Mouse (Mus musculus) lung, adult 2 months (tissue): ENCODE results near the gene Spry2. TPM values are rescaled to one million over a fixed set of nuclear protein-coding genes. Genes with fewer than 3 reads are reported as not detected.
A peak's percentile ranks its signal among the peaks of the same experiment; 100 is the strongest.

Experiments used
- DNase-seq: peaks from one replicate; pipeline ENCODE4 v3.0.0; 2022
- H3K4me1 ChIP-seq: fragments of 200-500 bp; 2 replicates; pipeline ENCODE4 v1.6.1; 2011; ENCODE audit warnings: low read length; ENCODE audit not compliant: control insufficient read depth, insufficient read depth
- H3K4me3 ChIP-seq: fragments of 200-500 bp; replicated peaks from 2 replicates; pipeline ENCODE3; 2011; ENCODE audit warnings: low read depth, mild to moderate bottlenecking, control low read depth, low read length; ENCODE audit errors: extremely low read depth
- CTCF ChIP-seq: fragments of 200-500 bp; IDR thresholded peaks from 2 replicates; pipeline ENCODE4 v1.5.1; 2011; ENCODE audit warnings: mild to moderate bottlenecking, low read length, control low read depth; ENCODE audit not compliant: insufficient read depth
- POLR2A ChIP-seq: fragments of 200-500 bp; IDR thresholded peaks from 2 replicates; pipeline ENCODE4 v1.6.1; 2011; ENCODE audit warnings: low read depth, mild to moderate bottlenecking, control low read depth, low read length, borderline replicate concordance; ENCODE audit errors: extremely low read depth
- WGBS: fragments of 180-500 bp; shearing (Covaris S2); methylation state at CpG from one replicate; pipeline ENCODE4 v1.1.7; 2018; 5-methylcytosine and 5-hydroxymethylcytosine counted together
- polyA plus RNA-seq: library from polyadenylated mRNA; depleted of rRNA; stranded (reverse); fragments of >200 nt; gene quantifications from 2 replicates; pipeline ENCODE4 v1.2.3, GENCODE M21; 2012; rRNA removed

The Spry2 gene
- polyA plus RNA-seq: 27.3 and 27.8 TPM in 2 replicates

DNA sequence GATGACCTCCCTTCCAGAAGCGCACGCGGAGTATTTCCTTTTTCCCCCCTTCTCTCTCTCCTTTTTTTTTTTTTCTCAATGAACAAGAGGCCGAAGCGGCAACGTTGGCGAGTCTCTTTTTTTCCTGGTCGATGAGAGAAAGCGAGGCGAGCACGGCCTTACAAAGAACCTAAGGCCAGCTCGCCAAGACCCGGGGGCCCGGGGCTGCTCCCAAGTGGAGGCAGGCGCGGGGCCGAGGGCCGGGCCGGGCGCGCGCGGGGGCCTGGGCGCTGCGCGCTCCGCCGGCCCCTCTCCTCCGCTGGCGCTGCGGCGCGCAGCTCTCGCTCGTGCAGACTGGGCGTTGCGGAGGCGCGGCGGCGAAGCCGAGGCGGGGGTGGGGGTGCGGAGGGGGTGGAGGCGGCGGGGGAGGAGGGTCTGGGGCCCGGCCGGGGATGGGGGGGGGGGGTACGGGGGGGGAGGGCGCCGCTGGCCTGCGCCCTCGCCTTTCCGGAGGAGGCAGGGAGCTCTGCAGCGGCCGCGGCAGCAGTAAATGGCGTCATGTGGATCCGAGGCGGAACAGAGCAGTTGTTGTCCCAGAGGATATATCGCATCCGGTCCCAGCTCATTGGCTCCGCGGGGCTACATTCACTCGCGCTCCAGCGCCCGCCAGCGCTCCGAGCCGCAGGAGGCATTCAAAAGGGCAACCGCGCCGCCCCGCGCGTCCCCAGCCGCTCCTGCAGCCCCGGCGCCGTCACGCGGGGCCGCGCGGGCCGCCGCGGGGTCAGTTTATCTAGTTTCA lies at the start of gene Spry2:
Gene Spry2, minus strand, starts transcription at position 29 of the 778 bp plus-strand sequence.
- peak; percentile 87 for DNase-seq
- WGBS: under 1% methylated on average over 68 of the region's 89 CpGs
- TF ChIP-seq CTCF (no peak), POLR2A (peak; percentile 67; the same call in 1 of the 2 replicates)
- Histone ChIP-seq H3K4me1 (peaks cover 12% of the 10 kb centered on the region), H3K4me3 (peak within 1 kb of the TSS; percentile 87)

DNA sequence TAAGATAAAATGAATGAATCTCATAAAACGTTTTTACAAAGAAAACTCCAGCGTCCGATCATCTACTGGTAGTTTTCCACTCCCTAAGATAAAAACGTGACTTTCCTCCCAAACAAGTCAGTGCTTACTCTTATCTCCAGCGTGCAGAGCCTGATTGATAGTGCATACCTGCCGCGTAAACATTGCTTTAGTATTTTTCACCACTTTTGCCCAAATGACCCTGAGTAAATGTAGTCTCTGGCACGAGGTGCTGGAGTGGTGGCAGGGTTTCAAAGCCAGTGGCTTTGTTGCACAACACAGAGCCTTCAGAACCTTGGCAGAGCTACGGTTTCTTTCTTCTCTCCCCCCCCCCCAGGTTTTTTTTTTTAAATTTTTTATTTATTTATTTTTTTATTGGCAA lies 44.7 kb upstream of the Spry2 start:
- peak; percentile 36 for DNase-seq
- TF ChIP-seq CTCF: no peak

DNA sequence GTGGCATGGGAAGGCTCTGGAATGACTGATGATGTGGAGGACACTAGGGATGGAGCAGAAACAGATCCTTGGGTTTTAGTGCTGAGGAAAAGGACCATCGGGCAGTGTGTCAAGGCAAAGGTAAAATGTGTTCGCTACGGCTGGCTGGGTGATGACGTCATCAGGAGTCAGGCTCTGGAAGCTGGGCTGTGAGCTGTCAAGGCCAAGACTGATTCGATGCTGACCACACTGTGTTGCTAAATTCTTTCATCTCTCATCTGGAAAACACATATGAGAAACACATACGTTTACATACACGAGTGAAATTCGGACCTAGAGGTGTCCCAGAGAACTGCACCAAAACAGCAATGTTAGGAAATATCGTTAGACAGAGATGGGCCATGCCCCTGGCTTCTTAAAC lies 30.1 kb upstream of the Spry2 start:
- H3K4me3 ChIP-seq: no peak overlapping the region
- H3K4me1 ChIP-seq: peaks cover 8% of the 10 kb centered on the region
- DNase-seq: no peak
- TF ChIP-seq POLR2A: no peak
- no peak for TF ChIP-seq CTCF
- WGBS: 72% methylated on average over 9 of the region's 9 CpGs

More for the DNA sequence above, 44.7 kb upstream of the Spry2 start:
- H3K4me3 ChIP-seq: no peak overlapping the region
- peaks cover 3% of the 10 kb centered on the region; the same call in 1 of the 2 replicates for H3K4me1 ChIP-seq
- WGBS: 26% methylated on average over 9 of the region's 9 CpGs

DNA sequence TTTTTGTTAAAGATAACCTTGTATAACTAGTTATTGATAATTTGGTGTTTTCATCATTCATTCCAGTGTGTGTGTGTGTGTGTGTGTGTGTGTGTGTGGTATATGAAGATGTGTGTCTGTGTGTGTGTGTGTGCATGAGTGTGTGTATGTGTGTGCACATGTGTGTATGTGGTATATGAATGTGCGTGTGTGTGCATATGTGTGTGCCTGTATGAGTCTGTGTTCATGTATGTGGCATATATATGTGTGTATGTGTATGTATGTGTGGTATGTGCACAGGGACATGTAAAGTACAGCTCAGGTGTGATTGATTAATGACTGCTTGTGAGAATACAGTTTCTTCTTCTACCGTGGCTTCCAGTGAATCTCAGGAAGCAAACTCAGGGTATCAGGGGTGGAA lies 28.7 kb upstream of the Spry2 start:
- no peak for DNase-seq
- Histone ChIP-seq H3K4me3 (no peak overlapping the region), H3K4me1 (peaks cover 8% of the 10 kb centered on the region)
- TF ChIP-seq CTCF (no peak), POLR2A (no peak)
- 83% methylated on average over 2 of the region's 2 CpGs for WGBS

DNA sequence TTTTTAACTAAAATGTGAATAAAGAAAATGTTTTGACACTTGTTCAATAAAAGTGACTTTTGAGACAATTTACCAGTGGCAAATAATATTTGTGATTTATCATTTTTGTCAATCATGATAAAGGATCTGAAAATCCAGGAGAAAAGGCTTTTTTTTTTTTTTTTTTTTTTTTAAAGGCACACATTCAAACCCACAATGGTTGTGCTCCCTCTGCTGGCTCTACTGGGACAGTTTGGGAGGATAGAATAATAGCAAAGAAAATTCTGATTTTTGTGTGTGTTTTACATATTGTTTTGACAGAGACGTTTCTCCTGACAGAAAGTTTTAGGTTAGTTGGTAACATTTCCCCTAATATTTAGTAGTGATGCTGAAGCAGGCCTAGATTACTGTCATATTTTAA lies 28.1 kb upstream of the Spry2 start:
- Histone ChIP-seq H3K4me1 (peaks cover 8% of the 10 kb centered on the region), H3K4me3 (no peak overlapping the region)
- no peak for TF ChIP-seq POLR2A
- no peak for TF ChIP-seq CTCF
- no peak for DNase-seq
- 26% methylated on average over 1 of the region's 1 CpGs for WGBS

GRCm38 (mm10) chr14:105922874-105923273 lies 26.3 kb upstream of the Spry2 start:
- 3% methylated on average over 8 of the region's 8 CpGs for WGBS
- H3K4me3 ChIP-seq: no peak overlapping the region
- peaks cover 8% of the 10 kb centered on the region for H3K4me1 ChIP-seq
- no peak for TF ChIP-seq CTCF
- TF ChIP-seq POLR2A: no peak
- DNase-seq: no peak

DNA sequence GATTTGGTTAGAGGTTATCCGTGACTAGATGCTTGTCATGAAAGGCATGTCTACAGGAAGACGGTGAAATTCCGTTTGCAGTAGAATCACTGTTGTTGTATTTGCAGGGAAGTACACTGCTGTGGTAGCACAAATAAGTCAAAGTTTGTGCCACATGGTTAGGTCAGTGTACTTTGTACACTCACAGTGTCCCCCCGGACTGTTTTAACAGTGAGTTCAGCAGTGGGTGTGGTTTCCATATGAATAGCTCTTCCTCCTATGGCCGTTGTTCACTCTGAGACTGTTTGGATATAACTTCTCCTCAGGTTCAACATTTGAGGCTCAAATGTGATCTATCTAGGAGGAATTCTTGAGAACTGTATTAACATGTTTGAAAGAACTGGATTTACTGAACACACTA lies 25.8 kb upstream of the Spry2 start:
- DNase-seq: no peak
- Histone ChIP-seq H3K4me3 (no peak overlapping the region), H3K4me1 (peaks cover 8% of the 10 kb centered on the region)
- TF ChIP-seq CTCF (no peak), POLR2A (no peak)
- WGBS: 30% methylated on average over 5 of the region's 5 CpGs

DNA sequence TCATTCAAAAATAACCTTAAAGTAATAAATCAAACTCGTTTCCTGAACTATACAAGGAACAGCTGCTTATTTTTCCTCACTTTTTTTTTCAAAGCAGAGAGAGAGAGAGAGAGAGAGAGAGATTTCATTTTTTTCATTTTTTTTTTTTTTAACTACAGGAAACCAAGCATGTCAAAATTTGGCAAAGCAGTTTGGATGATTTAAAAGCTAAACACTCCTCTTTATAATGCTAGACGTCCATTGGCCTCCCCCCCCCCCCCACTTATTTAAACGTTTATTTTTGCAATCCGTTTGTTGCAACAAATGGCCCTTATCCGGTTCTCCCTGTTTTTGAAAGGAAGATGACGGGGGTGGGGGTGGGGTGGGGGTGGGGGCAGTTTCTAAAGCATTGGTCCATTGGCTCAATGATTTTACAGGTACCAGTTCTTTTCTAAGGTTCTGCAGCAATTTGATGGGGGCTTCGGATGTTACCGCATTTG lies 24.6 kb upstream of the Spry2 start:
- Histone ChIP-seq H3K4me3 (no peak overlapping the region), H3K4me1 (peaks cover 8% of the 10 kb centered on the region)
- DNase-seq: no peak
- 7% methylated on average over 8 of the region's 8 CpGs for WGBS
- TF ChIP-seq CTCF (no peak), POLR2A (no peak)

DNA sequence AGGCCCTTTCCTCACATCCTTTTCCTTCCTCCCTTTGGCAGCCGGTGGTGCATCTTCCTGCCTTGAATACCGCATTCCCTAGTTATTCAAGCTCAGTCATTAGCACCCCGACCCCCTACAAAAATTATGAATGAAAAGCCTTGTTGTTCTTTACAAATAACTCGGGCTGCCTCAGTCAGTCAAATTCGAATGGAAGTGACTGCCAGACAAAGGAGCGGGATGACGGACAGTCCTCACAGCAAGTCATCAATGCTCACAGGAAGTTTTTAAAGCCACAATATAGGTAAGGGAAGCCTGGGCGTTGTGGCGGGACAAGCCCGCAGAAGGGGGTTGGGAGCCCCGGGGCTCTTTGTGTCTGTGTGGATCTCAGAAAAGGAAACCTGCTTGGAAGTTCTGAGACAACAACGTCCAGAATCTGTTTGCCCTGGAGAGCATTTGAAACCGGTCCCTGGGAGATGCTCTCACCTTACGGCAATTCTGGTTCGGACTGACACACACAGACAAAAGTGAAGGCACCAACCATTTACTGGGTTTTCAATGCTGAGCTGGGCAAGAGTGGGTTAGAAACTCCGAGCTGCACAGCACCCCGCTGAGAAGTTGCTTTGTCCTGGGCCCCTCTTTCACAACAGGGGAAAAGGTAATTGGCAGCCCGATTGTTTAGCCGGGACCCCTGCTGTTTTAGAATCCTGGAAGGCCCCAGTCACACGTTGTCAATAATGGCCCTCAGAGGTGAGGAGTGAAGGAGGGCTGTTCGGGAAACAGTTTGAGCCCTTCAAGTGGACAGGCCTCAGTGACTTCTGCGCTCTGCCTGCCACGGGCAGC lies 24.0 kb upstream of the Spry2 start:
- no peak overlapping the region for H3K4me3 ChIP-seq
- peaks cover 8% of the 10 kb centered on the region for H3K4me1 ChIP-seq
- 30% methylated on average over 23 of the region's 23 CpGs for WGBS
- no peak for DNase-seq
- no peak for TF ChIP-seq CTCF
- no peak for TF ChIP-seq POLR2A

GRCm38 (mm10) chr14:105907216-105907615 lies 10.6 kb upstream of the Spry2 start:
- WGBS: 67% methylated on average over 6 of the region's 6 CpGs
- DNase-seq: no peak
- H3K4me1 ChIP-seq: no peaks in the 10 kb centered on the region
- TF ChIP-seq CTCF: no peak
- TF ChIP-seq POLR2A: no peak
- H3K4me3 ChIP-seq: no peak overlapping the region
